Mouse (Mus musculus) forebrain, embryonic 14.5 days (tissue): ENCODE data around the gene Ttc5. TPM values are rescaled to one million over a fixed set of nuclear protein-coding genes. Genes with fewer than 3 reads are reported as not detected.

Experiments
- ATAC-seq: fragments of 200-750 bp; cut with Nextera tagmentation; 2 replicates; pipeline ENCODE4 v1.8.0; 2017; ENCODE audit warnings: mild to moderate bottlenecking, moderate library complexity
- DNase-seq: peaks from one replicate; pipeline ENCODE4 v3.0.0-alpha.2; 2015; ENCODE audit warnings: low spot score
- H3K27ac ChIP-seq: fragments of 300-500 bp; sonication (generic); 2 replicates; pipeline ENCODE4 v1.5.1; 2014; ENCODE audit warnings: low read depth, mild to moderate bottlenecking, control low read depth, low read length, moderate library complexity
- H3K27me3 ChIP-seq: fragments of 300-500 bp; sonication (generic); replicated peaks from 2 replicates; pipeline ENCODE4 v1.6.1; 2014; ENCODE audit warnings: low read length, control low read depth, mixed read lengths; ENCODE audit not compliant: control insufficient read depth, insufficient read depth
- H3K36me3 ChIP-seq: fragments of 300-500 bp; sonication (generic); 2 replicates; pipeline ENCODE4 v1.6.1; 2014; ENCODE audit warnings: low read length, control low read depth; ENCODE audit not compliant: control insufficient read depth, insufficient read depth
- H3K4me1 ChIP-seq: fragments of 300-500 bp; sonication (generic); 2 replicates; pipeline ENCODE4 v1.6.1; 2014; ENCODE audit warnings: antibody characterized with exemption, low read length, control low read depth; ENCODE audit not compliant: control insufficient read depth, insufficient read depth
- H3K4me2 ChIP-seq: fragments of 300-500 bp; sonication (generic); 2 replicates; pipeline ENCODE4 v1.6.1; 2014; ENCODE audit warnings: mild to moderate bottlenecking, control low read depth, low read length
- H3K4me3 ChIP-seq: fragments of 300-500 bp; sonication (generic); 2 replicates; pipeline ENCODE4 v1.5.1; 2014; ENCODE audit warnings: low read depth, low read length, control low read depth
- H3K9ac ChIP-seq: fragments of 300-500 bp; sonication (generic); 2 replicates; pipeline ENCODE4 v1.6.1; 2014; ENCODE audit warnings: mild to moderate bottlenecking, low read length, control low read depth, moderate library complexity
- H3K9me3 ChIP-seq: fragments of 300-500 bp; sonication (generic); replicated peaks from 2 replicates; pipeline ENCODE4 v1.6.1; 2016; ENCODE audit warnings: low read length, control low read depth, mixed read lengths; ENCODE audit not compliant: control insufficient read depth
- WGBS: fragments of 180-500 bp; shearing (Covaris S2); extraction: QIAGEN DNeasy Blood & Tissue Kit; methylation state at CpG from one replicate; pipeline ENCODE4 v1.1.7; 2014; 5-methylcytosine and 5-hydroxymethylcytosine counted together
- polyA plus RNA-seq: library from polyadenylated mRNA; unstranded; fragments of >200 nt; fragmentation: Nextera tagmentation; extraction: Ambion mirVana; gene quantifications from 2 replicates; pipeline ENCODE4 v1.2.1, GENCODE M21; 2014

Ttc5 gene
- polyA plus RNA-seq: 152 and 161 TPM in 2 replicates

GRCm38 (mm10) chr14:50785251-50785637 lies at the start of gene Ttc5:
Ttc5 (minus strand) TSS chr14:50785519.
- Histone ChIP-seq H3K4me3 (peak within 1 kb of the TSS; percentile 72), H3K36me3 (peaks cover 14% of the 10 kb centered on the region), H3K4me1 (peaks cover 6% of the 10 kb centered on the region; the same call in 1 of the 2 replicates), H3K27ac (peak within 1 kb of the TSS; percentile 84), H3K4me2 (peak within 1 kb of the TSS; percentile 58), H3K27me3 (no peaks in the 10 kb centered on the region), H3K9me3 (no peaks in the 10 kb centered on the region), H3K9ac (peak within 1 kb of the TSS; percentile 82)
- under 1% methylated on average over 21 of the region's 21 CpGs for WGBS
- peak; percentile 97 for ATAC-seq
- DNase-seq: peak; percentile 93

- Histone ChIP-seq H3K9me3 (no peaks in the 10 kb centered on the region), H3K36me3 (no peaks in the 10 kb centered on the region), H3K4me1 (no peaks in the 10 kb centered on the region), H3K27ac (no peak overlapping the region), H3K27me3 (no peaks in the 10 kb centered on the region), H3K4me3 (no peak overlapping the region), H3K4me2 (no peak overlapping the region), H3K9ac (no peak overlapping the region)
- ATAC-seq (no peak), DNase-seq (no peak)
- 53% methylated on average over 2 of the region's 2 CpGs for WGBS
Observed at GRCm38 (mm10) chr14:50834435-50834834, 49.1 kb upstream of the Ttc5 start.

- WGBS: 82% methylated on average over 10 of the region's 10 CpGs
- H3K9ac ChIP-seq: no peak overlapping the region
- H3K9me3 ChIP-seq: no peaks in the 10 kb centered on the region
- no peak overlapping the region for H3K4me3 ChIP-seq
- H3K4me1 ChIP-seq: no peaks in the 10 kb centered on the region
- H3K27me3 ChIP-seq: no peaks in the 10 kb centered on the region
- DNase-seq: no peak
- H3K36me3 ChIP-seq: no peaks in the 10 kb centered on the region
- no peak overlapping the region for H3K27ac ChIP-seq
- H3K4me2 ChIP-seq: no peak overlapping the region
- ATAC-seq: no peak
Observed at GRCm38 (mm10) chr14:50833964-50834363, 48.6 kb upstream of the Ttc5 start.

GRCm38 (mm10) chr14:50829878-50830277 lies 44.6 kb upstream of the Ttc5 start:
- WGBS: 82% methylated on average over 3 of the region's 3 CpGs
- H3K4me1 ChIP-seq: no peaks in the 10 kb centered on the region
- H3K27ac ChIP-seq: no peak overlapping the region
- no peaks in the 10 kb centered on the region for H3K9me3 ChIP-seq
- ATAC-seq: no peak
- H3K4me2 ChIP-seq: no peak overlapping the region
- H3K27me3 ChIP-seq: no peaks in the 10 kb centered on the region
- H3K9ac ChIP-seq: no peak overlapping the region
- no peaks in the 10 kb centered on the region for H3K36me3 ChIP-seq
- DNase-seq: no peak
- H3K4me3 ChIP-seq: no peak overlapping the region

- no peak overlapping the region for H3K4me3 ChIP-seq
- H3K4me1 ChIP-seq: no peaks in the 10 kb centered on the region
- peaks cover 15% of the 10 kb centered on the region for H3K36me3 ChIP-seq
- H3K27me3 ChIP-seq: no peaks in the 10 kb centered on the region
- H3K27ac ChIP-seq: no peak overlapping the region
- H3K9me3 ChIP-seq: no peaks in the 10 kb centered on the region
- no peak overlapping the region for H3K9ac ChIP-seq
- WGBS: 87% methylated on average over 4 of the region's 4 CpGs
- H3K4me2 ChIP-seq: no peak overlapping the region
- DNase-seq (no peak), ATAC-seq (no peak)
Observed at GRCm38 (mm10) chr14:50826579-50826978, 41.3 kb upstream of the Ttc5 start.

GRCm38 (mm10) chr14:50824219-50824618 lies 38.9 kb upstream of the Ttc5 start:
- no peak overlapping the region for H3K9ac ChIP-seq
- no peak overlapping the region for H3K4me3 ChIP-seq
- ATAC-seq (no peak), DNase-seq (no peak)
- no peak overlapping the region for H3K4me2 ChIP-seq
- H3K36me3 ChIP-seq: peaks cover 38% of the 10 kb centered on the region
- WGBS: 90% methylated on average over 9 of the region's 9 CpGs
- no peak overlapping the region for H3K27ac ChIP-seq
- no peaks in the 10 kb centered on the region for H3K4me1 ChIP-seq
- no peaks in the 10 kb centered on the region for H3K9me3 ChIP-seq
- no peaks in the 10 kb centered on the region for H3K27me3 ChIP-seq

DNA sequence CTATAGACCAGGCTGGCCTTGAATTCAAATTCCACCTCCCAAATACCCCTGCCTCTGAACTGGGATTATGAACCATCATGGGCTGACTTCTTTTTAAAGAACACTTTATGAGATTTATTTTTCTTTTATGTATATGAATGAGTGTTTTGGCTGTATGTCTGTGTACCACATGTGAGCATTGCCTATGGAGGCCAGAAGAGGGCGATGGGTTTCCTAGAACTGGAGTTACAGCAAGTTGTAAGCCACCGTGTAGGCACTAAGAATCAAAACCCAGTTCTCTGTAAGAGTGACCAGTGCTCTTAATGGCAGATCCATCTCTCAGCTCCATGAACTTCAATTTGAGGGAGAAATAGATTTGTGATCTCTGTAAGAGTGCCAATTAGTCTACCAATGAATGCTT lies 37.9 kb upstream of the Ttc5 start:
- DNase-seq (no peak), ATAC-seq (no peak)
- no peak overlapping the region for H3K9ac ChIP-seq
- no peaks in the 10 kb centered on the region for H3K9me3 ChIP-seq
- no peaks in the 10 kb centered on the region for H3K4me1 ChIP-seq
- no peaks in the 10 kb centered on the region for H3K27me3 ChIP-seq
- no peak overlapping the region for H3K27ac ChIP-seq
- H3K4me2 ChIP-seq: no peak overlapping the region
- H3K4me3 ChIP-seq: no peak overlapping the region
- peaks cover 42% of the 10 kb centered on the region for H3K36me3 ChIP-seq
- WGBS: 71% methylated on average over 2 of the region's 2 CpGs

GRCm38 (mm10) chr14:50813060-50813459 lies 27.7 kb upstream of the Ttc5 start:
- 95% methylated on average over 2 of the region's 2 CpGs for WGBS
- Histone ChIP-seq H3K27me3 (no peaks in the 10 kb centered on the region), H3K9ac (no peak overlapping the region), H3K9me3 (no peaks in the 10 kb centered on the region), H3K36me3 (peaks cover 54% of the 10 kb centered on the region), H3K4me2 (no peak overlapping the region), H3K27ac (no peak overlapping the region), H3K4me3 (no peak overlapping the region), H3K4me1 (0 out of 2 replicates have a peak, but pooled peaks cover 4% of the 10 kb centered on the region)
- ATAC-seq (no peak), DNase-seq (no peak)

DNA sequence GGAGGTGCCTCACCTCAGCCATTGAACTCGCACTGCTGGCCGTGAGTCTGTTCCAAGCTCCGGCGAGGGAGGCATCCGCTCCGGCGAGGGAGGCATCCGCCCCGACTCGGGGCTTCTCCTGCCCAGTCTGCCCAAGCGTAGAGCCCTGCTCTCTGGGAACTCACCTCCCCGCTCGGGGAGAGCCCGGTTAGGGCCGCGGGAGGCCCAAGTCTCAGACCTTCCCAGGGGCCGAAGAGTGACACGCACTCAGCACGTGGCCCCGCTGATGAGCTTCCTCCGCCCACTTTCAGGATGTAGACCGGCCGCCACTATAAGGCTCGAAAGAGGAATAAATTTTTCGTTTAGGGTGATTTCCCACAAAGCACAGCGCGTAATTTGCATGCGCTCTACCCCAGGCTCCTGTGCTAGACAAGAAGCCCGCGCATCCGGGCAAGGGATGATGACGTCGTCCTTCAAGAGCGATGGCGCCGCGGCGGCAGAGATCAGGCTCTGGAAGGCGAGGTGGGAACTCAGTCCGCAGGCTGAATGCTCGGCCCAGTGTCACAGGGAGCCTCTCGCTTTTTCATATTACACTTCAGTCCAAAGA lies 22.3 kb upstream of the Ttc5 start, which contains the start of the genes Ccnb1ip1 and Parp2:
Ccnb1ip1 (minus strand) TSS at position 246 of the 586 bp plus-strand sequence.
Parp2 (plus strand) TSS at position 355 of the 586 bp plus-strand sequence.
- Histone ChIP-seq H3K9me3 (no peaks in the 10 kb centered on the region), H3K9ac (peak within 1 kb of the TSS; percentile 74), H3K4me2 (peak within 1 kb of the TSS; percentile 49), H3K27ac (peak within 1 kb of the TSS; percentile 90), H3K4me3 (peak within 1 kb of the TSS; percentile 42), H3K27me3 (no peaks in the 10 kb centered on the region), H3K36me3 (peaks cover 15% of the 10 kb centered on the region), H3K4me1 (0 out of 2 replicates have a peak, but pooled peaks cover 4% of the 10 kb centered on the region)
- WGBS: under 1% methylated on average over 42 of the region's 42 CpGs
- ATAC-seq (peak; percentile 97), DNase-seq (peak; percentile 99)
